Mouse (Mus musculus) embryonic fibroblast, embryonic 13.5 days (primary cell): ENCODE results near the gene Frmd8.

Experiments used
- CTCF ChIP-seq: IDR thresholded peaks from 2 replicates; pipeline ENCODE4 v1.5.1; 2011; ENCODE audit warnings: mild to moderate bottlenecking, control low read depth, low read length, moderate library complexity, borderline replicate concordance; ENCODE audit not compliant: insufficient read depth
- POLR2A ChIP-seq: IDR thresholded peaks from 2 replicates; pipeline ENCODE4 v1.6.1; 2011; ENCODE audit warnings: low read depth, mild to moderate bottlenecking, control low read depth, low read length, moderate library complexity

GRCm38 (mm10) chr19:5838892-5839165 lies 36.2 kb downstream of the Frmd8 start:
- TF ChIP-seq CTCF (no peak), POLR2A (peak; percentile 89)
